Mouse (Mus musculus) forebrain, postnatal 0 days (tissue): Measurements from ENCODE around the gene Cib1. TPM values are rescaled to one million over a fixed set of nuclear protein-coding genes. Genes with fewer than 3 reads are reported as not detected.

Source experiments
- ATAC-seq: fragments of 200-750 bp; cut with Nextera tagmentation; 2 replicates; pipeline ENCODE4 v1.8.0; 2017; ENCODE audit warnings: mild to moderate bottlenecking, moderate library complexity
- DNase-seq: peaks from one replicate; pipeline ENCODE4 v3.0.0-alpha.2; 2015
- H3K27ac ChIP-seq: fragments of 300-500 bp; sonication (generic); 2 replicates; pipeline ENCODE4 v1.5.1; 2014; ENCODE audit warnings: low read depth, mild to moderate bottlenecking, antibody characterized with exemption, low read length, moderate library complexity, mixed read lengths
- H3K27me3 ChIP-seq: fragments of 300-500 bp; sonication (generic); 2 replicates; pipeline ENCODE4 v1.6.1; 2014; ENCODE audit warnings: mild to moderate bottlenecking, low read length, mixed read lengths; ENCODE audit not compliant: insufficient read depth
- H3K36me3 ChIP-seq: fragments of 300-500 bp; sonication (generic); 2 replicates; pipeline ENCODE4 v1.6.1; 2014; ENCODE audit warnings: mild to moderate bottlenecking, moderate library complexity; ENCODE audit not compliant: insufficient read depth
- H3K4me1 ChIP-seq: fragments of 300-500 bp; sonication (generic); 2 replicates; pipeline ENCODE4 v1.6.1; 2014; ENCODE audit warnings: antibody characterized with exemption; ENCODE audit not compliant: insufficient read depth
- H3K4me2 ChIP-seq: fragments of 300-500 bp; sonication (generic); 2 replicates; pipeline ENCODE4 v1.6.1; 2014; ENCODE audit warnings: low read depth, mild to moderate bottlenecking, moderate library complexity
- H3K4me3 ChIP-seq: fragments of 300-500 bp; sonication (generic); 2 replicates; pipeline ENCODE4 v1.5.1; 2014; ENCODE audit warnings: low read depth, low read length, mixed read lengths
- H3K9ac ChIP-seq: fragments of 300-500 bp; sonication (generic); 2 replicates; pipeline ENCODE4 v1.6.1; 2014; ENCODE audit warnings: mild to moderate bottlenecking
- H3K9me3 ChIP-seq: fragments of 300-500 bp; sonication (generic); 2 replicates; pipeline ENCODE4 v1.6.1; 2016; ENCODE audit warnings: low read length
- CTCF ChIP-seq: sonication (generic); IDR thresholded peaks from 2 replicates; pipeline ENCODE4 v1.5.1; 2016; ENCODE audit warnings: antibody characterized with exemption, control low read depth, low read depth
- WGBS: fragments of 180-500 bp; shearing (Covaris S2); extraction: QIAGEN DNeasy Blood & Tissue Kit; methylation state at CpG from one replicate; pipeline ENCODE4 v1.1.7; 2014; 5-methylcytosine and 5-hydroxymethylcytosine counted together
- polyA plus RNA-seq: library from polyadenylated mRNA; unstranded; fragments of >200 nt; fragmentation: Nextera tagmentation; extraction: Ambion mirVana; gene quantifications from 2 replicates; pipeline ENCODE4 v1.2.1, GENCODE M21; 2015
- total RNA-seq: library from RNA; depleted of rRNA; stranded (reverse); fragments of >200 nt; gene quantifications from 2 replicates; pipeline ENCODE4 v1.2.3, GENCODE M21; 2014; rRNA removed

The Cib1 gene
- total and polyA plus RNA-seq, 2 experiments from 2014 or later: 16.4 to 29.0 TPM

GRCm38 (mm10) chr7:80179790-80180189 is 52.8 kb downstream of the Cib1 start:
- Histone ChIP-seq H3K36me3 (no peaks in the 10 kb centered on the region), H3K4me1 (no peaks in the 10 kb centered on the region), H3K9ac (no peak overlapping the region), H3K27me3 (no peaks in the 10 kb centered on the region), H3K4me2 (no peak overlapping the region), H3K27ac (no peak overlapping the region), H3K9me3 (no peaks in the 10 kb centered on the region), H3K4me3 (no peak overlapping the region)
- 85% methylated on average over 6 of the region's 6 CpGs for WGBS
- no peak for TF ChIP-seq CTCF
- ATAC-seq (no peak), DNase-seq (no peak)

GRCm38 (mm10) chr7:80179327-80179726 is 53.3 kb downstream of the Cib1 start:
- TF ChIP-seq CTCF: no peak
- Histone ChIP-seq H3K4me3 (no peak overlapping the region), H3K27ac (no peak overlapping the region), H3K9ac (no peak overlapping the region), H3K4me2 (no peak overlapping the region), H3K36me3 (no peaks in the 10 kb centered on the region), H3K27me3 (no peaks in the 10 kb centered on the region), H3K9me3 (no peaks in the 10 kb centered on the region), H3K4me1 (no peaks in the 10 kb centered on the region)
- DNase-seq (no peak), ATAC-seq (no peak)
- 93% methylated on average over 6 of the region's 6 CpGs for whole genome bisulfite sequencing

- Histone ChIP-seq H3K36me3 (no peaks in the 10 kb centered on the region), H3K9me3 (no peaks in the 10 kb centered on the region), H3K4me1 (no peaks in the 10 kb centered on the region), H3K9ac (no peak overlapping the region), H3K27ac (no peak overlapping the region), H3K4me2 (no peak overlapping the region), H3K4me3 (no peak overlapping the region), H3K27me3 (no peaks in the 10 kb centered on the region)
- WGBS: 86% methylated on average over 10 of the region's 10 CpGs
- TF ChIP-seq CTCF: no peak
- ATAC-seq: no peak
- no peak for DNase-seq
Observed at GRCm38 (mm10) chr7:80178037-80178729, 54.4 kb downstream of the Cib1 start.

- ATAC-seq (no peak), DNase-seq (no peak)
- no peaks in the 10 kb centered on the region for H3K27me3 ChIP-seq
- TF ChIP-seq CTCF: no peak
- no peak overlapping the region for H3K27ac ChIP-seq
- 93% methylated on average over 3 of the region's 3 CpGs for WGBS
- no peak overlapping the region for H3K4me2 ChIP-seq
- H3K4me3 ChIP-seq: no peak overlapping the region
- no peaks in the 10 kb centered on the region for H3K4me1 ChIP-seq
- no peak overlapping the region for H3K9ac ChIP-seq
- no peaks in the 10 kb centered on the region for H3K9me3 ChIP-seq
- no peaks in the 10 kb centered on the region for H3K36me3 ChIP-seq
Observed at GRCm38 (mm10) chr7:80177438-80177837, 55.2 kb downstream of the Cib1 start.

Other genes with a start within 250 kb of the Cib1 start
- gene Zfp710, start 208.0 kb downstream of the Cib1 start, total RNA-seq: 22.5 and 30.6 TPM in 2 replicates
- 9.6 and 12.3 TPM in 2 replicates for gene Zfp710, start 208.0 kb downstream of the Cib1 start, polyA plus RNA-seq
- 143 and 145 TPM in 2 replicates for gene Idh2, start 117.4 kb downstream of the Cib1 start, total RNA-seq
- gene Idh2, start 117.4 kb downstream of the Cib1 start, polyA plus RNA-seq: 110 and 128 TPM in 2 replicates
- 24.5 and 35.6 TPM in 2 replicates for gene Sema4b, start 46.0 kb downstream of the Cib1 start, total RNA-seq
- gene Sema4b, start 46.0 kb downstream of the Cib1 start, polyA plus RNA-seq: 17.0 and 22.4 TPM in 2 replicates
- 4.1 and 5.8 TPM in 2 replicates for gene Gdpgp1, start 52 bp upstream of the Cib1 start, total RNA-seq
- gene Gdpgp1, start 52 bp upstream of the Cib1 start, polyA plus RNA-seq: 1.3 and 2.6 TPM in 2 replicates
- 0.48 and 2.0 TPM in 2 replicates for gene Ttll13, start 13.6 kb upstream of the Cib1 start, total RNA-seq
- gene Ttll13, start 13.6 kb upstream of the Cib1 start, polyA plus RNA-seq: 1.4 and 1.5 TPM in 2 replicates
- 67.2 and 74.9 TPM in 2 replicates for gene Ngrn, start 28.4 kb upstream of the Cib1 start, total RNA-seq
- 71.4 and 72.0 TPM in 2 replicates for gene Ngrn, start 28.4 kb upstream of the Cib1 start, polyA plus RNA-seq
- 37.5 and 41.0 TPM in 2 replicates for gene Vps33b, start 36.8 kb upstream of the Cib1 start, total RNA-seq
- gene Vps33b, start 36.8 kb upstream of the Cib1 start, polyA plus RNA-seq: 8.3 and 15.0 TPM in 2 replicates
- gene Prc1, start 61.6 kb upstream of the Cib1 start, total RNA-seq: 12.2 and 17.1 TPM in 2 replicates
- 19.0 and 23.9 TPM in 2 replicates for gene Prc1, start 61.6 kb upstream of the Cib1 start, polyA plus RNA-seq
- 25.2 and 38.9 TPM in 2 replicates for gene Rccd1, start 91.6 kb upstream of the Cib1 start, total RNA-seq
- gene Rccd1, start 91.6 kb upstream of the Cib1 start, polyA plus RNA-seq: 3.5 and 7.0 TPM in 2 replicates
- 49.2 and 69.4 TPM in 2 replicates for gene Unc45a, start 108.2 kb upstream of the Cib1 start, total RNA-seq
- 35.2 and 50.1 TPM in 2 replicates for gene Unc45a, start 108.2 kb upstream of the Cib1 start, polyA plus RNA-seq
- gene Hddc3, start 110.3 kb upstream of the Cib1 start, total RNA-seq: 33.2 and 44.4 TPM in 2 replicates
- gene Hddc3, start 110.3 kb upstream of the Cib1 start, polyA plus RNA-seq: 14.6 and 16.7 TPM in 2 replicates
- 49.4 and 54.8 TPM in 2 replicates for gene Man2a2, start 138.6 kb upstream of the Cib1 start, total RNA-seq
- 6.5 and 12.0 TPM in 2 replicates for gene Man2a2, start 138.6 kb upstream of the Cib1 start, polyA plus RNA-seq
- gene Fes, start 155.1 kb upstream of the Cib1 start, total RNA-seq: 4.5 and 6.4 TPM in 2 replicates
- gene Fes, start 155.1 kb upstream of the Cib1 start, polyA plus RNA-seq: 2.5 and 2.8 TPM in 2 replicates
- gene Furin, start 172.6 kb upstream of the Cib1 start, total RNA-seq: 16.9 and 21.8 TPM in 2 replicates
- gene Furin, start 172.6 kb upstream of the Cib1 start, polyA plus RNA-seq: 6.8 and 7.7 TPM in 2 replicates